Mouse (Mus musculus) MEL (cell line): ENCODE results near the gene Gm10203. TPM values are rescaled to one million over a fixed set of nuclear protein-coding genes. Genes with fewer than 3 reads are reported as not detected.

Source experiments
- polyA plus RNA-seq, 2 experiments: library from polyadenylated mRNA; stranded (reverse) in 1 of 2; unstranded in 1 of 2; fragments of >175 nt in 1 of 2; fragments of >200 nt in 1 of 2; gene quantifications; 2 replicates each; pipeline versions ENCODE4 v1.2.1 to v1.2.4; 2012; ENCODE audit warnings: low replicate concordance in 2 of 2, low read depth in 1 of 2; ENCODE audit not compliant: insufficient read length in 2 of 2, insufficient read depth in 1 of 2, missing spikeins in 1 of 2
- total RNA-seq: library from RNA; depleted of rRNA; stranded (reverse); fragments of 300-350 nt; gene quantifications from 2 replicates; pipeline ENCODE4 v1.2.3, GENCODE M21; 2012; rRNA removed

Gene Gm10203
- total and polyA plus RNA-seq, 3 experiments = not detected

Other genes starting within 250 kb of the Gm10203 start
- gene Caprin2, start 233.9 kb upstream of the Gm10203 start, total RNA-seq = 4.2 and 5.9 TPM in 2 replicates
- 1 to 10 TPM in 1 of 2 experiments, not detected in 1; 6.4 TPM for gene Caprin2, start 233.9 kb upstream of the Gm10203 start, polyA plus RNA-seq
- 44.1 and 54.4 TPM in 2 replicates for gene Sinhcaf, start 183.7 kb upstream of the Gm10203 start, total RNA-seq
- gene Sinhcaf, start 183.7 kb upstream of the Gm10203 start, polyA plus RNA-seq = 10 to 100 TPM; 34.7 to 59.7 TPM
- 0.65 and 1.1 TPM in 2 replicates for gene Dennd5b, start 28.5 kb upstream of the Gm10203 start, total RNA-seq
- gene Dennd5b, start 28.5 kb upstream of the Gm10203 start, polyA plus RNA-seq = 1 to 10 TPM in 1 of 2 experiments, not detected in 1; 1.3 TPM
- gene Etfbkmt, start 9.7 kb downstream of the Gm10203 start, total RNA-seq = 3.4 TPM in 2 replicates
- gene Etfbkmt, start 9.7 kb downstream of the Gm10203 start, polyA plus RNA-seq = 1 to 10 TPM in 1 of 2 experiments, not detected in 1; 5.7 TPM
- 2.7 and 4.4 TPM in 2 replicates for gene Amn1, start 58.5 kb downstream of the Gm10203 start, total RNA-seq
- 1 to 10 TPM in 1 of 2 experiments, not detected in 1; 2.7 TPM for gene Amn1, start 58.5 kb downstream of the Gm10203 start, polyA plus RNA-seq
- 12.8 and 12.9 TPM in 2 replicates for gene Resf1, start 179.2 kb downstream of the Gm10203 start, total RNA-seq
- gene Resf1, start 179.2 kb downstream of the Gm10203 start, polyA plus RNA-seq = 100 to 1,000 TPM in 1 of 2 experiments, 10 to 100 TPM in 1; 20.4 to 103 TPM